Mouse (Mus musculus): Measurements from ENCODE around the gene H2al1b. TPM values are rescaled to one million over a fixed set of nuclear protein-coding genes. Genes with fewer than 3 reads are reported as not detected.
"Not testable (repeated sequence)": the region's sequence is repeated elsewhere in the genome, so short reads cannot be mapped to it uniquely, and the experiment has no call there.

H2al1b gene
- polyA plus RNA-seq, 1 experiment from 2014 or later: not detected

- WGBS (ENCODE audit: missing documents): no CpG with 5 or more reads among the region's 3 CpGs
- H3K79me2 ChIP-seq (ENCODE audit: inconsistent target); H3K4me3 ChIP-seq (ENCODE audit: inconsistent target); H3K27ac ChIP-seq; H3K36me3 ChIP-seq (ENCODE audit: inconsistent target): not testable (repeated sequence)
These were observed 9.4 kb downstream of the H2al1b start, which contains the start of gene H2al1e for GRCm38 (mm10) chrX:11311634-11312033. TSS of gene H2al1e (plus strand) at chrX:11311934.

DNA sequence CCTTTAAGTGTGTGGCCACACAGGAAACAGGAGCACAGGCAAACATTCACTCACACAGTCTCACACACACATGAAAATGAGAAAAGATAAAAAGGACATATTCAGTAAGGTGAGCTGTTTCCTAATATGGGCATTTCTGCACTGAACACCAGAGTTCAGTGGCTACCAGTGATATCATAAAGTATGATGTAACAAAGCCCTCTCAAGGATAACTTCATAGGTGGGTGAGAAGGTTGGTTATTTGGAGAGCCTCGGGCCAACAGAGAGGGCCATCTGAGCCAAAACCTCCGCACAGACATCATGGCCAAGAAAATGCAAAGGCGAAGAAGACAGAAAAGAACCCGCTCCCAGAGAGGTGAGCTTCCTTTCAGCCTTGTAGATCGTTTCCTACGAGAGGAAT, 12.6 kb downstream of the H2al1b start, which contains the start of gene H2al1f:
Gene H2al1f, plus strand, starts transcription at position 301 of the 400 bp plus-strand sequence.
- not testable (repeated sequence) for H3K4me3 ChIP-seq (ENCODE audit: inconsistent target); H3K36me3 ChIP-seq (ENCODE audit: inconsistent target); H3K27ac ChIP-seq; H3K79me2 ChIP-seq (ENCODE audit: inconsistent target)
- WGBS (ENCODE audit: missing documents): no CpG with 5 or more reads among the region's 6 CpGs

DNA sequence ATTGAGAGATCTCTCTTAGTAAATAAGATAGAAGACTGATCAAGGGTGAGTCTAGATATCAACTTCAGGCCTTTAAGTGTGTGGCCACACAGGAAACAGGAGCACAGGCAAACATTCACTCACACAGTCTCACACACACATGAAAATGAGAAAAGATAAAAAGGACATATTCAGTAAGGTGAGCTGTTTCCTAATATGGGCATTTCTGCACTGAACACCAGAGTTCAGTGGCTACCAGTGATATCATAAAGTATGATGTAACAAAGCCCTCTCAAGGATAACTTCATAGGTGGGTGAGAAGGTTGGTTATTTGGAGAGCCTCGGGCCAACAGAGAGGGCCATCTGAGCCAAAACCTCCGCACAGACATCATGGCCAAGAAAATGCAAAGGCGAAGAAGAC, 15.7 kb downstream of the H2al1b start, which contains the start of gene H2al1g:
Gene H2al1g, plus strand, starts transcription at position 301 of the 400 bp plus-strand sequence.
- not testable (repeated sequence) for H3K36me3 ChIP-seq (ENCODE audit: inconsistent target); H3K79me2 ChIP-seq (ENCODE audit: inconsistent target); H3K27ac ChIP-seq; H3K4me3 ChIP-seq (ENCODE audit: inconsistent target)
- no CpG with 5 or more reads among the region's 3 CpGs for WGBS (ENCODE audit: missing documents)

DNA sequence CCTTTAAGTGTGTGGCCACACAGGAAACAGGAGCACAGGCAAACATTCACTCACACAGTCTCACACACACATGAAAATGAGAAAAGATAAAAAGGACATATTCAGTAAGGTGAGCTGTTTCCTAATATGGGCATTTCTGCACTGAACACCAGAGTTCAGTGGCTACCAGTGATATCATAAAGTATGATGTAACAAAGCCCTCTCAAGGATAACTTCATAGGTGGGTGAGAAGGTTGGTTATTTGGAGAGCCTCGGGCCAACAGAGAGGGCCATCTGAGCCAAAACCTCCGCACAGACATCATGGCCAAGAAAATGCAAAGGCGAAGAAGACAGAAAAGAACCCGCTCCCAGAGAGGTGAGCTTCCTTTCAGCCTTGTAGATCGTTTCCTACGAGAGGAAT, 19.0 kb downstream of the H2al1b start, which contains the start of gene H2al1h:
Gene H2al1h, plus strand, starts transcription at position 301 of the 400 bp plus-strand sequence.
- not testable (repeated sequence) for H3K36me3 ChIP-seq (ENCODE audit: inconsistent target); H3K27ac ChIP-seq; H3K79me2 ChIP-seq (ENCODE audit: inconsistent target); H3K4me3 ChIP-seq (ENCODE audit: inconsistent target)
- WGBS (ENCODE audit: missing documents): no CpG with 5 or more reads among the region's 6 CpGs

DNA sequence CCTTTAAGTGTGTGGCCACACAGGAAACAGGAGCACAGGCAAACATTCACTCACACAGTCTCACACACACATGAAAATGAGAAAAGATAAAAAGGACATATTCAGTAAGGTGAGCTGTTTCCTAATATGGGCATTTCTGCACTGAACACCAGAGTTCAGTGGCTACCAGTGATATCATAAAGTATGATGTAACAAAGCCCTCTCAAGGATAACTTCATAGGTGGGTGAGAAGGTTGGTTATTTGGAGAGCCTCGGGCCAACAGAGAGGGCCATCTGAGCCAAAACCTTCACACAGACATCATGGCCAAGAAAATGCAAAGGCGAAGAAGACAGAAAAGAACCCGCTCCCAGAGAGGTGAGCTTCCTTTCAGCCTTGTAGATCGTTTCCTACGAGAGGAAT, 22.1 kb downstream of the H2al1b start, which contains the start of gene H2al1i:
Gene H2al1i, plus strand, starts transcription at position 301 of the 400 bp plus-strand sequence.
- not testable (repeated sequence) for H3K36me3 ChIP-seq (ENCODE audit: inconsistent target)

GRCm38 (mm10) chrX:11327522-11327921, 25.3 kb downstream of the H2al1b start, which contains the start of gene H2al1j:
TSS of gene H2al1j (plus strand) at chrX:11327822.
- H3K4me3 ChIP-seq (ENCODE audit: inconsistent target); H3K27ac ChIP-seq; H3K36me3 ChIP-seq (ENCODE audit: inconsistent target); H3K79me2 ChIP-seq (ENCODE audit: inconsistent target): not testable (repeated sequence)
- WGBS (ENCODE audit: missing documents): 95% methylated on average over 2 of the region's 2 CpGs

More for the DNA sequence above, 22.1 kb downstream of the H2al1b start, which contains the start of gene H2al1i:
- not testable (repeated sequence) for H3K4me3 ChIP-seq (ENCODE audit: inconsistent target); H3K27ac ChIP-seq; H3K79me2 ChIP-seq (ENCODE audit: inconsistent target)
- no CpG with 5 or more reads among the region's 5 CpGs for WGBS (ENCODE audit: missing documents)

- Histone ChIP-seq H3K27ac (no peak overlapping the region), H3K79me2 (ENCODE audit: inconsistent target) (no peaks in the 10 kb centered on the region), H3K36me3 (ENCODE audit: inconsistent target) (no peaks in the 10 kb centered on the region), H3K4me3 (ENCODE audit: inconsistent target) (no peak overlapping the region)
- WGBS (ENCODE audit: missing documents): 91% methylated on average over 9 of the region's 9 CpGs
These were observed 43.5 kb downstream of the H2al1b start for GRCm38 (mm10) chrX:11345762-11346161.

DNA sequence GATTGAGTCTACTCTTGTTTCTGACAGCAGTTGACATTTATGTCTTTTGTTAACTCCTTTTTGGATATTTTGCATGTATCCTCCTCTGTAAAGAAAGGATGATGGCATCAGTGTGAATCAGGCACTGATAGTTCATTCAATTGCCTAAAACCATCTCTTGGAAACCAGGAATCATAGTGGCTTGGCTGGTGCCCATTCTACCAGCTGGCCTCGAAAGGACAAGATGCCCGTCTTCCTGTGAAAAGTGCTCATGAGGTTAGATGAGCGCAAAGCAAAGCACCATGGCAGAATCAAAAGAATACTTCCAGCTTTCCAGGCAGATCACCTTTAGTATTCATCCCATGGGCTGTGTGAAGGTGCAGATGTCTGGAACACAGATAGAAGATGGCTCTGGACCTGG, 44.5 kb downstream of the H2al1b start:
- H3K4me3 ChIP-seq (ENCODE audit: inconsistent target): no peak overlapping the region
- WGBS (ENCODE audit: missing documents): 97% methylated on average over 3 of the region's 3 CpGs
- no peaks in the 10 kb centered on the region for H3K79me2 ChIP-seq (ENCODE audit: inconsistent target)
- H3K36me3 ChIP-seq (ENCODE audit: inconsistent target): no peaks in the 10 kb centered on the region
- H3K27ac ChIP-seq: no peak overlapping the region

Other genes starting within 250 kb of the H2al1b start
- not detected in 3 replicates for gene H2al1a, start 3.2 kb upstream of the H2al1b start, polyA plus RNA-seq (2018)
- gene H2al1c, start 3.2 kb downstream of the H2al1b start, polyA plus RNA-seq (2018): not detected in 3 replicates
- gene H2al1d, start 6.4 kb downstream of the H2al1b start, polyA plus RNA-seq (2018): not detected in 3 replicates
- not detected in 3 replicates for gene H2al1e, start 9.5 kb downstream of the H2al1b start, polyA plus RNA-seq (2018)
- gene H2al1f, start 12.7 kb downstream of the H2al1b start, polyA plus RNA-seq (2018): not detected in 3 replicates
- gene H2al1g, start 15.8 kb downstream of the H2al1b start, polyA plus RNA-seq (2018): not detected in 3 replicates
- gene H2al1h, start 19.1 kb downstream of the H2al1b start, polyA plus RNA-seq (2018): not detected in 3 replicates
- gene H2al1i, start 22.2 kb downstream of the H2al1b start, polyA plus RNA-seq (2018): not detected in 3 replicates
- gene H2al1j, start 25.4 kb downstream of the H2al1b start, polyA plus RNA-seq (2018): not detected in 3 replicates